Mouse (Mus musculus) heart, postnatal 0 days (tissue): ENCODE results near the gene Slc9a7. TPM values are rescaled to one million over a fixed set of nuclear protein-coding genes. Genes with fewer than 3 reads are reported as not detected.

Source experiments
- ATAC-seq: fragments of 200-750 bp; cut with Nextera tagmentation; 2 replicates; pipeline ENCODE4 v1.8.0; 2017; ENCODE audit warnings: low read depth, moderate number of reproducible peaks, moderate library complexity; ENCODE audit not compliant: insufficient read depth
- DNase-seq: peaks from one replicate; pipeline ENCODE4 v3.0.0-alpha.2; 2016; ENCODE audit warnings: low spot score
- H3K27ac ChIP-seq: fragments of 300-500 bp; sonication (generic); 2 replicates; pipeline ENCODE4 v1.5.1; 2014; ENCODE audit warnings: low read depth, mild to moderate bottlenecking
- H3K27me3 ChIP-seq: fragments of 300-500 bp; sonication (generic); 2 replicates; pipeline ENCODE4 v1.6.1; 2014; ENCODE audit warnings: low read length, mixed read lengths; ENCODE audit not compliant: control insufficient read depth, insufficient read depth
- H3K36me3 ChIP-seq: fragments of 300-500 bp; sonication (generic); replicated peaks from 2 replicates; pipeline ENCODE4 v1.6.1; 2014; ENCODE audit warnings: low read length, mixed read lengths; ENCODE audit not compliant: control insufficient read depth, insufficient read depth
- H3K4me1 ChIP-seq: fragments of 300-500 bp; sonication (generic); 2 replicates; pipeline ENCODE4 v1.6.1; 2014; ENCODE audit warnings: antibody characterized with exemption; ENCODE audit not compliant: control insufficient read depth, insufficient read depth
- H3K4me2 ChIP-seq: fragments of 300-500 bp; sonication (generic); 2 replicates; pipeline ENCODE4 v1.6.1; 2014; ENCODE audit warnings: low read depth, mild to moderate bottlenecking, low read length, moderate library complexity
- H3K4me3 ChIP-seq: fragments of 300-500 bp; sonication (generic); 2 replicates; pipeline ENCODE4 v1.5.1; 2014; ENCODE audit warnings: low read depth, low read length
- H3K9ac ChIP-seq: fragments of 300-500 bp; sonication (generic); replicated peaks from 2 replicates; pipeline ENCODE4 v1.6.1; 2014; ENCODE audit warnings: low read depth, low read length, mixed read lengths
- H3K9me3 ChIP-seq: fragments of 300-500 bp; sonication (generic); replicated peaks from 2 replicates; pipeline ENCODE4 v1.6.1; 2016; ENCODE audit warnings: low read length; ENCODE audit not compliant: control insufficient read depth
- CTCF ChIP-seq: IDR thresholded peaks from 2 replicates; pipeline ENCODE4 v1.5.1; 2016; ENCODE audit warnings: antibody characterized with exemption, control low read depth, low read depth
- EP300 ChIP-seq: IDR thresholded peaks from 2 replicates; pipeline ENCODE4 v1.6.1; 2016; ENCODE audit warnings: antibody characterized with exemption, low read depth
- WGBS: fragments of 180-500 bp; shearing (Covaris S2); extraction: QIAGEN DNeasy Blood & Tissue Kit; methylation state at CpG from one replicate; pipeline ENCODE4 v1.1.7; 2014; 5-methylcytosine and 5-hydroxymethylcytosine counted together
- polyA plus RNA-seq: library from polyadenylated mRNA; unstranded; fragments of >200 nt; fragmentation: Nextera tagmentation; extraction: Ambion mirVana; gene quantifications from 2 replicates; pipeline ENCODE4 v1.2.1, GENCODE M21; 2015
- total RNA-seq: library from RNA; depleted of rRNA; stranded (reverse); fragments of >200 nt; gene quantifications from 2 replicates; pipeline ENCODE4 v1.2.3, GENCODE M21; 2014; ENCODE audit warnings: low replicate concordance

Gene Slc9a7
- total and polyA plus RNA-seq, 2 experiments from 2014 or later, result 5.1 to 20.8 TPM

DNA sequence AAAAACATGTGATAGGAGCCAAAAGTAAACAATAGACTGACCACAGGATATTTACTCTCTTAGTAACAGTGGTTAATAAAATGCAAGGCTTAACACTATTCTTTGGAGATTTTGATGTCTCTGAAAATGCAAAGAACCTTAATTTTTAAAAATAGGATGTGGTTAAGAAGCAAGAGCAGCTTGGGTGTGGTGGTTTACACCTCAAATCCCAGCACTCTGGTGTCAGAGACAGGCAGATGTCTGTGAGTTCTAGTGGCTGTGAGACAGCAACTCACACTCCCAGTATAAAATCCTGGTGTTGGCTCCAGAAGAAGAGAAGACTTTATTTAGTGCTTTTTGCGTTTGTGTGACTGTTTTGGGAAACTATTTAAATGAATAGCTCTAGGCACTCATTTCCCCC lies 19.6 kb downstream of the Slc9a7 start:
- no peaks in the 10 kb centered on the region for H3K27me3 ChIP-seq
- H3K27ac ChIP-seq, result no peak overlapping the region
- H3K9me3 ChIP-seq, result no peaks in the 10 kb centered on the region
- TF ChIP-seq CTCF, result no peak
- no peak for TF ChIP-seq EP300
- no peak overlapping the region for H3K9ac ChIP-seq
- H3K36me3 ChIP-seq, result no peaks in the 10 kb centered on the region
- no peak for DNase-seq
- no peaks in the 10 kb centered on the region for H3K4me1 ChIP-seq
- ATAC-seq, result no peak
- H3K4me2 ChIP-seq, result no peak overlapping the region
- no peak overlapping the region for H3K4me3 ChIP-seq
- 44% methylated on average over 1 of the region's 1 CpGs for WGBS

DNA sequence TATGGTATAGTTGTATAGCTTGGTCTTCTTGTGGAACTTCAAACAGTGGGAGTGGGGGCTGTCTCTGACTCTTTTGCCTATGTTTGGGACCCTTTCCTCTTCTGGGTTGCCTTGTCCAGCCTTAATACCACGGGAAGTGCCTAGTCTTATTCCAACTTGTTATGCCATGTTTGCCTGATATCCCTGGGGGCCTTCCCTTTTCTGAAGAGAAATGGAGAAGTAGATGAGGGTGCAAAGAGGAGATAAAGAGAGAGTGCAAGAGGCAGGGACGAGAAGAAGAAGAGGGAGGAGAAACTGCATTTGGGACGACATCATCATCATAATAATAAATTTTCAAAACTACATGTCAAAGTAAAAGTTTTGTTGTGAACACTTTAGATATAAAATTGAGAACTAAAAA lies 21.6 kb downstream of the Slc9a7 start:
- Histone ChIP-seq H3K36me3 (no peaks in the 10 kb centered on the region), H3K9ac (no peak overlapping the region), H3K4me2 (no peak overlapping the region), H3K9me3 (no peaks in the 10 kb centered on the region), H3K4me3 (no peak overlapping the region), H3K27ac (no peak overlapping the region), H3K27me3 (no peaks in the 10 kb centered on the region), H3K4me1 (no peaks in the 10 kb centered on the region)
- DNase-seq (no peak), ATAC-seq (no peak)
- TF ChIP-seq EP300 (no peak), CTCF (no peak)
- WGBS, result 60% methylated on average over 3 of the region's 3 CpGs

DNA sequence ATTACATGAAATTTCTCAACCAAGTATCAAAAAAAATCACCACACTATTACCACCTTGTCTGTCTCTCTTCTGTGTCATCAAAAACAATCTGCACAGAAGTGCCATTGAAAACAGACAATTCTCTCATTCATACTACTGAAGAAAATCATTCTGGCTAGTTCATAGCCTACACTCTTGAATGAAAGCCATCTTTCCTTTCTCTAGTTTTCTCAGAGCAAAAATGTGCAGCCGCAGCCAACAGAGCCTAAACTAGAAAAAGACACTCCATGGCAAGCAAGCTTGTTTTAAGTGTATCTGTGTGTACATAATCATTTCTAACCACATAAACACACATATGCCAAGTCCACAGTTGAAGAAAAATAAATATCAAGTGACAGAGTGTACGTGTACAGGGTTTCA lies 27.2 kb downstream of the Slc9a7 start:
- H3K27ac ChIP-seq, result no peak overlapping the region
- H3K9ac ChIP-seq, result no peak overlapping the region
- TF ChIP-seq EP300, result no peak
- no peak for TF ChIP-seq CTCF
- no peaks in the 10 kb centered on the region for H3K27me3 ChIP-seq
- 77% methylated on average over 2 of the region's 2 CpGs for WGBS
- H3K4me2 ChIP-seq, result no peak overlapping the region
- H3K9me3 ChIP-seq, result no peaks in the 10 kb centered on the region
- no peak for ATAC-seq
- no peaks in the 10 kb centered on the region for H3K4me1 ChIP-seq
- no peak overlapping the region for H3K4me3 ChIP-seq
- DNase-seq, result no peak
- H3K36me3 ChIP-seq, result no peaks in the 10 kb centered on the region

DNA sequence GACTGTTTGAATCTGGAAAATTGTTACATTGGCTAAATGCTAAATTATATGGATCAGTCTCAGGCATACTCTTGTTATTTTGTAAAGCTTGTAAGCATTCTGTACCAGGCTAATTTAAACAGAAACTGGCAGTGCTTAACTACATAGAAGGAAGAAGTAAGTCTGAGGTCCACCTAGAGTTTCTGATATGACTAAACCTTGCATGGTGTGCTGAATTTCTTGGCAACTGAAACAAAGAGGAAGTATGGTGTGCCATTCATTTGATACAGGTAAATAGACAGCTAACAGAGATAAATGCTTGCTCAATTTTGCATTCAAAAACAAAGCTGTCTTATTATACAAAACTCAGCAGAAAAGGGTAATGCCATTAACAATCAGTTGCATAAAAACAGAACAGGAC lies 63.5 kb downstream of the Slc9a7 start:
- Histone ChIP-seq H3K9me3 (no peaks in the 10 kb centered on the region), H3K4me1 (no peaks in the 10 kb centered on the region), H3K36me3 (no peaks in the 10 kb centered on the region), H3K27me3 (no peaks in the 10 kb centered on the region), H3K27ac (no peak overlapping the region), H3K4me2 (no peak overlapping the region), H3K9ac (no peak overlapping the region), H3K4me3 (no peak overlapping the region)
- DNase-seq, result no peak
- TF ChIP-seq CTCF (no peak), EP300 (no peak)
- ATAC-seq, result no peak

DNA sequence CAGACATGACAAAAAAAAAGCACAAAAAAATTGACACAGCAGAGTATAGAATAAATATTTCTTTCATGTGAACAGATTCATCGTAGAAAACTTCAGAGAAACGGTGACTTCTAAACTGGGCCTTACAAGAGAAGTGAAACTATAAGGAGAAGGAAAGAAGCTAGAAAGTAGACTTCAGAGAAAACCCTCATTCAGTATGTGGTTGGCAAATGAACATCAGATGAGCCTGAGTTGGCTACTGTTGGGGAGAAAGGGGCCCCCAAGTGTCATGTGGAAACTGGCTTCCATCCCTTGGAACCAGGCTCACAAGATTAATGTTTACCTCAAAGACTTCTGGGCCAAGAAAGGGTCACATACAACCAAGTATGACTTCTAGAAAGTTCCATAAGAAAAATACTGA lies 70.1 kb downstream of the Slc9a7 start:
- TF ChIP-seq EP300 (no peak), CTCF (no peak)
- no peak overlapping the region for H3K4me3 ChIP-seq
- H3K4me2 ChIP-seq, result no peak overlapping the region
- DNase-seq, result no peak
- H3K9ac ChIP-seq, result no peak overlapping the region
- H3K9me3 ChIP-seq, result no peaks in the 10 kb centered on the region
- no peak overlapping the region for H3K27ac ChIP-seq
- H3K27me3 ChIP-seq, result no peaks in the 10 kb centered on the region
- 84% methylated on average over 2 of the region's 2 CpGs for WGBS
- ATAC-seq, result no peak
- H3K4me1 ChIP-seq, result no peaks in the 10 kb centered on the region
- no peaks in the 10 kb centered on the region for H3K36me3 ChIP-seq

DNA sequence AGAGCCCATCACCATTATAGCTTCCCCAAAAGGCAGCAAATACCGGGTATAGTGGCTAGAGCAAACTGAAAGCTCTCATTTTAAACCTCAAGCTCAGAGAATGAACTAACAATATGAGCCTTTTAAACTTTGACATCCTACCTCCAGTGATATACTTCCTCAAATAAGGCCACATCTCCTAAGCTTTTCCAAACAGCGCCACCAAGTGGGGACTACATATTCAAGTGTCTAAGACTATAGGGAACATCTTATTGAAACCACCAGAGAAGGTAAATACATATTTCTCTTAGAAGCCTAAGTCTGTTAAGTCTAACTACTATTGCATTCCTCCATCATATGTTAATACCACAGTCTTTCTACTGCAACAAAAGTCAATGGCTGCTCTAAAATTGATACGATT lies 106.0 kb downstream of the Slc9a7 start:
- Histone ChIP-seq H3K9me3 (no peaks in the 10 kb centered on the region), H3K27ac (no peak overlapping the region), H3K27me3 (no peaks in the 10 kb centered on the region), H3K9ac (no peak overlapping the region), H3K4me2 (no peak overlapping the region), H3K36me3 (no peaks in the 10 kb centered on the region), H3K4me3 (no peak overlapping the region), H3K4me1 (no peaks in the 10 kb centered on the region)
- TF ChIP-seq CTCF (no peak), EP300 (no peak)
- no peak for ATAC-seq
- WGBS, result 69% methylated on average over 3 of the region's 3 CpGs
- no peak for DNase-seq
